Mouse (Mus musculus) embryonic facial prominence, embryonic 10.5 days (tissue): Measurements from ENCODE around the gene Mb21d2. TPM values are rescaled to one million over a fixed set of nuclear protein-coding genes. Genes with fewer than 3 reads are reported as not detected.

Experiments
- DNase-seq: peaks from one replicate; pipeline ENCODE4 v3.0.0-alpha.2; 2017; ENCODE audit warnings: low spot score
- H3K27ac ChIP-seq: fragments of 300-500 bp; sonication (generic); replicated peaks from 2 replicates; pipeline ENCODE4 v1.5.1; 2016; ENCODE audit warnings: mild to moderate bottlenecking
- H3K27me3 ChIP-seq: fragments of 300-500 bp; sonication (generic); replicated peaks from 2 replicates; pipeline ENCODE4 v1.6.1; 2016; ENCODE audit warnings: low read depth, mild to moderate bottlenecking; ENCODE audit not compliant: poor library complexity, severe bottlenecking
- H3K36me3 ChIP-seq: fragments of 300-500 bp; sonication (generic); replicated peaks from 2 replicates; pipeline ENCODE4 v1.6.1; 2016; ENCODE audit warnings: mild to moderate bottlenecking, moderate library complexity
- H3K4me1 ChIP-seq: fragments of 300-500 bp; sonication (generic); 2 replicates; pipeline ENCODE4 v1.6.1; 2016
- H3K4me3 ChIP-seq: fragments of 300-500 bp; sonication (generic); 2 replicates; pipeline ENCODE4 v1.5.1; 2016; ENCODE audit warnings: mild to moderate bottlenecking, moderate library complexity
- H3K9me3 ChIP-seq: fragments of 300-500 bp; sonication (generic); 2 replicates; pipeline ENCODE4 v1.6.1; 2016; ENCODE audit warnings: mild to moderate bottlenecking
- WGBS: fragments of 180-500 bp; shearing (Covaris S2); methylation state at CpG from one replicate; pipeline ENCODE4 v1.1.7; 2016; 5-methylcytosine and 5-hydroxymethylcytosine counted together
- polyA plus RNA-seq: library from polyadenylated mRNA; unstranded; fragments of >200 nt; fragmentation: Nextera tagmentation; extraction: Ambion mirVana; gene quantifications from 2 replicates; pipeline ENCODE4 v1.2.1, GENCODE M21; 2016

The Mb21d2 gene
- polyA plus RNA-seq, 1 experiment from 2014 or later, result 7.3 TPM

DNA sequence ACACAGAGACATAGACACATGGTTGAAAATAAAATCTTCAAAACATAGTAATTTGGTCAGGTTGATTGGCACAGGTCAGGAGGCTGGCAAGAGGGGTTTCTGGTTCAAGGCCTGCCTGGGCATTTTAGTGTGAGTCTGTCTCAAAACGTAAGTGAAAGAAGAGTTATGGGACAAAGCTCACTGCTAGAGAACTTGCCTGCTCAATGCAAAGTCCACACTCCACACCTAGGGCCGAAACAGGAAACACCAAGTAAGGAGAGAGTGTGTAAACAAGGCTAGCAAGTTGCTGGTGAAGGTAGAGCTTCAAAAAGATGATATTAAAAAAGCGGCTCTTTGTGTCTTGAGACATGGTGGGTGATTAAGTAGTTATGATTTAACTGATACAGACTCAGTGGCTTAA lies 84.1 kb downstream of the Mb21d2 start:
- no peak overlapping the region for H3K4me3 ChIP-seq
- H3K27me3 ChIP-seq, result no peaks in the 10 kb centered on the region
- 83% methylated on average over 3 of the region's 3 CpGs for WGBS

DNA sequence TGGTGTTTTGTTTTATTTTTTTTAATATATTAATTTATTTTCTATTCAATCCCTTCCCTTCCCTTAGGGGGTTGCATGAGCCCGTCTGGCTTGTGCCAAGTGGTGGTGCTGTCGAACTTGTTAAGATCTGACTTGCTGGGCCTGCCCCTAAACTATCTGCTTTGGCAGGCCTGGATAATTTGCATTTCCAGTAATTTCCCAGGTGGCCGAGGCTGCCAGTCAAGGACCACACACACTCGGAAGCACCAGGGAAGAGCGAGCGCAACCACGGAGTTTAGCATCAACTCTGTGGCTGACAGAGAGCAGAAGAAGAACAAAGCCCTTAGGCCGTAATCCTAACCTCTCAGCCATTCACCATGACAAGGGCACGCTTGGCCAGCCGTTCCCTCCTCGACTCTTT lies 88.4 kb downstream of the Mb21d2 start:
- Histone ChIP-seq H3K27me3 (no peaks in the 10 kb centered on the region), H3K27ac (no peak overlapping the region), H3K9me3 (no peaks in the 10 kb centered on the region), H3K36me3 (no peaks in the 10 kb centered on the region), H3K4me3 (no peak overlapping the region), H3K4me1 (peaks cover 25% of the 10 kb centered on the region)
- DNase-seq, result peak; percentile 71
- WGBS, result 9% methylated on average over 11 of the region's 11 CpGs

More for the DNA sequence above, 84.1 kb downstream of the Mb21d2 start:
- Histone ChIP-seq H3K9me3 (no peaks in the 10 kb centered on the region), H3K4me1 (peaks cover 21% of the 10 kb centered on the region), H3K27ac (no peak overlapping the region), H3K36me3 (peaks cover 10% of the 10 kb centered on the region)
- no peak for DNase-seq

DNA sequence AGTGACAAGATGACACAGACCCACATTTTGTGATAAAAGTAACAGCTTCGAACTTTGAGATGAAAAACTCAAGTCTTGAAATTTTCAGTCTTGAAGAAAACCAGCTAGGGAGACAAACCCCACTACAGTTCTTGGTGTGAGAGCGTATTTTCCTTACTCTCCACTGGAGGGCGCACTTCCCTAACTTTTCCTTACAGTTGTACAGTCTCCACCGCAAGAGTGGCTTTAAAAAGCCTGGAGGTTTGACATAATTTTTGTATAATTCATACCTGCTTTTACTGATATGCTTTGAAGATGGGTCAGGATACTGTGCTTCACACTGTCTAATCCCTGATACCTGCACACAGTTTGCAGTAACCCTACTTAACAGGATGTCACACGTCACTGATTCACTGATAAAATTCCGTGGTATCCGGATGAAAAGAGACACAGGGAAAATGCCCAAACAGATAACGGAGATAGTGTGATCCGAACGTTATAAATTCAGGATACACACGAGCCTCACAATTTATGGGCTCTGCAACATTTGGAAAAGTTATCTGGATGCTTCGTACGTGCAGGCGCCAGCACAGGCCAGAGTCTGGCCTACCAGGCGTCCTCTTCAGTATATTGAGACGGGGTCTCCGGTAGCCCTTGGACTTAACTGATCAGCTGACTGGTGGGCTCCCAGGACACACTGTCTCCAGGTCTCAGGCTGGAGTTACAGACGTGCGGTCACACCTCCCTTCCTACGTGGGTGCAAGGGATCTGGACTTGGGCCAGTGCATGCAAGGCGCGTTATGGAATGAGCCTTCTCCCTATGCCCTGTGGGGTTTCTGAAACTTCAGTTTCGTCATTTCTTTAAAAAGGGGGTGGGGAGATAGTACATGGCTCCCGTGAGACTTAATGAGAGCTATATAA lies 89.1 kb downstream of the Mb21d2 start:
- no peak overlapping the region for H3K4me3 ChIP-seq
- no peaks in the 10 kb centered on the region for H3K36me3 ChIP-seq
- no peaks in the 10 kb centered on the region for H3K27me3 ChIP-seq
- H3K9me3 ChIP-seq, result no peaks in the 10 kb centered on the region
- WGBS, result 62% methylated on average over 24 of the region's 24 CpGs
- DNase-seq, result peak; percentile 64
- no peak overlapping the region; the same call in 1 of the 2 replicates for H3K27ac ChIP-seq
- peaks cover 27% of the 10 kb centered on the region for H3K4me1 ChIP-seq

DNA sequence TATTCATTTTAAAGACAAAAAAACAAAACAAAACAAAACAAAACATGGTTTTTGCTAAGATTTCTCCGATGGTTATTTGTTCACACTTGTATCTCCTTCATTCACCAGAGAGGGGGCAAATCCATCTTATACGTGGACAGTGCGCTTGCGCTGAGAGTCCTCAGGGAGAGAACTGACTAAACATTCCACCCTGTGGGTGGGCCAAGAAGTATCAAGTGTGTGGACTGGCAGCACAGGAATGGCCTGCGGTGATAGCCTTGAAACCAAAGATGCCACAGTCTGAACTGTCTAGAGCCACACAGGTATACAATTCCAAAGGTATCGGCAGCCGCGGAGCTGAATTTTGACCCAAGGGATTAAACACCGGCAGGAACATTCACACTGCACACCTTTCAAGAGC lies 89.9 kb downstream of the Mb21d2 start:
- DNase-seq, result no peak
- Histone ChIP-seq H3K27me3 (no peaks in the 10 kb centered on the region), H3K4me3 (no peak overlapping the region), H3K9me3 (no peaks in the 10 kb centered on the region), H3K4me1 (peaks cover 27% of the 10 kb centered on the region), H3K36me3 (no peaks in the 10 kb centered on the region), H3K27ac (no peak overlapping the region)
- WGBS, result 80% methylated on average over 9 of the region's 9 CpGs

DNA sequence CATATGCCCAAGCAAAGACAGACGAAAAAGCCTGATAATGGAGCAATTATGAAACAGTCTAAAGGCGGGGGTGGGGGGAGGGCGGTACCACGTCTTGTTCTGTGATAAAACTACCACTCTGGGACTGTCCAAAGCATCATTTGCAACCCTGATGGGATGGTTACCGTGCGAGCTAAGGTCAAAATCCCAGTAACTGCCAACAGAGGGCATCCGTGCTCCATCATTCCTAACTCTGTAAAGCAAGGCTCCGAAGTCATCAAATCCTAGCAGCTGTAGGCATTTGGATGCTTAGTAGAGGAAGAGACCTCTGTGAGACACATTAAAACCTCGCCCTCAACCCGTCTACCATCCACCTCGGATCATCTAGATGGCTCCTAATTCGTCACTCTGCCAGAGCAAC lies 91.5 kb downstream of the Mb21d2 start:
- peak; percentile 60 for DNase-seq
- H3K27me3 ChIP-seq, result no peaks in the 10 kb centered on the region
- peaks cover 27% of the 10 kb centered on the region for H3K4me1 ChIP-seq
- H3K36me3 ChIP-seq, result no peaks in the 10 kb centered on the region
- H3K4me3 ChIP-seq, result no peak overlapping the region
- no peak overlapping the region for H3K27ac ChIP-seq
- H3K9me3 ChIP-seq, result no peaks in the 10 kb centered on the region
- WGBS, result 23% methylated on average over 12 of the region's 12 CpGs

DNA sequence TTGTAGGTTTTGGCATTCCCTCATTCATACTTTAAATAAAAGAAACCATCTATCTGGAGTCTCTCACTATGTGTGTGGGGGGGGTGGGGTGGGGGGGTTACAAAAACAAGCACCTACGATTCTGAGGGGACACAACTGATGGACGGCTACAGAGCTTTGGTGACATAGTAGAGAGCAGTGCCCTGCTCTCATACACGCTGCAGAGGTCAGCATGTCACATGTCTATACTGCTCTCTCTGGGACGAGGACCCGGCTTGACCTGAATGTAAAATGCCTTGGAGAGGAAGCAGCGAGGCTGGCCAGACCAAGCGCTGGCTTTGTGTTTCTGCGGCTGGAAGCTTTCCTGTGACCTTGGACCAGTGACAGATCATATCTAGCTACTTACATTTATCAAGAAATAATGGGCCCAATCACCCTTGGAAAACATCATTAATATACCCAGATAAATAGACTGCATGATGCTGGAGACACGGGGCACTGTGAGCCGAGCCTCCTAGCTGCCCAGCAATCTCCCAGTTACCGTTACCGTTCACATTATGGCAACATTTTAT lies 97.3 kb downstream of the Mb21d2 start:
- WGBS, result 79% methylated on average over 12 of the region's 12 CpGs
- Histone ChIP-seq H3K27me3 (no peaks in the 10 kb centered on the region), H3K9me3 (no peaks in the 10 kb centered on the region), H3K36me3 (peaks cover 18% of the 10 kb centered on the region), H3K4me3 (no peak overlapping the region), H3K27ac (no peak overlapping the region), H3K4me1 (peaks cover 8% of the 10 kb centered on the region; the same call in 1 of the 2 replicates)
- DNase-seq, result no peak

DNA sequence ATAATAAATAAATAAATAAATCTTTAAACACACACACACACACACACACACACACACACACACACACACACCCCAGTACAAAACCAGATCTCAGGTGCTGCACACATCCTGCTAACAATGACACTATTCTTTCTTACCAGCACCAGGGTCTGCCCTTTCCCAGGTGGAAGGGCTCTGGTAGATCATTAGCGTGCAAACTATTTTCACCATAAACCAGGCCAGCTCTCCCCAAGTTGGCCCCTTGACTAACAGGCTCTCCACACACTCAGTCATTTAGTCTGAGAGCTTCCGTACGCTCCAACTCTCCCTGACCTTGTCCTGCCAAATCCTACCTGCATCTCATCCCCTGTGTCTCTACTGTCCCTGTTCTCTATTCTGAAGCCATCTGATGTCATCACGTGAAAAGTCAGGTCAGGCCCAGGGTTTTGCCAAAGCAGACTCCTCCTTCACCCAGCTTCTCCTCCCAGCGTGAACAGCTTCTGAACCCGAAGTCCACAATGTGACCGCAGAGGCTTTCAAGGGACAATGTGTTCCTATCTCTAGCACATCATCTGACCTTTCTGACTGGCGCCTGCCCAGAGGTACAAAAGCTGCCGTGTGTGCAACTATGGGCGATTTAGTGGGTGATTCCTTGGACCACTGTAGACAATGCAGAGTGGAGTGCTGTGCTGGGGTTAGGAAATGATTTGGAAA lies 100.1 kb downstream of the Mb21d2 start:
- peaks cover 36% of the 10 kb centered on the region for H3K36me3 ChIP-seq
- no peak for DNase-seq
- no peaks in the 10 kb centered on the region for H3K9me3 ChIP-seq
- H3K4me3 ChIP-seq, result no peak overlapping the region
- H3K4me1 ChIP-seq, result 0 out of 2 replicates have a peak, but pooled peaks cover 4% of the 10 kb centered on the region
- H3K27me3 ChIP-seq, result no peaks in the 10 kb centered on the region
- H3K27ac ChIP-seq, result no peak overlapping the region
- 94% methylated on average over 10 of the region's 10 CpGs for WGBS

DNA sequence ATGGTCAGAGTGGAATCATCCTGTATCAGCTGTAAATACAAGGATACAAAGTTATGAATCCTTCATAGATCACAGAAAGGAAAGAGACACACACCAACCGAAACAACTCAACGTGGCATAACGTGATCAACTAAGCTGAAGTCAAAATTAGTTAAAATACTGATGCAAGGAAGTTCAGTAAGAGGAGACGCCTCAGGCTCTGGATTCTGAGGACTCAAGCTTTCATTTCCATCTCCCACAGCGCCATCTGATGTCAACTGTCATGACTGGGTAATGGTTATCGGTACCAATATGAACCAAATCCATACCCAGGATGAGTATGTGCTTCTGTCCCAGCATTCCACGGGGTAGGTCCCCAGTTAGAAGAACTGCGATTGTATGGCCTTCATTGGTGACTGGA lies 104.7 kb downstream of the Mb21d2 start:
- Histone ChIP-seq H3K4me1 (no peaks in the 10 kb centered on the region), H3K27ac (no peak overlapping the region), H3K36me3 (peaks cover 36% of the 10 kb centered on the region), H3K27me3 (no peaks in the 10 kb centered on the region), H3K9me3 (no peaks in the 10 kb centered on the region), H3K4me3 (no peak overlapping the region)
- 93% methylated on average over 8 of the region's 8 CpGs for WGBS
- DNase-seq, result no peak

DNA sequence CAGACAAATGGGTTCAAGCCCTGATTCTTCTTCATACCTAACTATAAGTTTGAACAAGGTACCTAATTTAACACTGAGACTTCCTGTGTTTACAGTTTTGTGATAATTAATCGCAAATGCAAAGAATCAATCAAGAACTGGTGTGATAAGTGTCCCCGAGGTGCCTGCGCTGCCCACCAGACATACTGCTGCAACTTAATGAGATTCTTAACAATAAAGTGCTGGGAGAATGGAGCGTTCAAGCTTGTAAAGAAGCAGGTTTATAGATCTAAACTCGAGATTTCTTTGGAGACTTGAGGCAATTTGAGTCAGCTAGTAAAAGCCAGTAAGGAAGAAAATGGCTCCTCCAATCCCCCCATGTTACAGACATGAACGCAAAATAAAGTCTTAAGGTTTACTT lies 107.7 kb downstream of the Mb21d2 start:
- WGBS, result 88% methylated on average over 6 of the region's 6 CpGs
- Histone ChIP-seq H3K9me3 (no peaks in the 10 kb centered on the region), H3K27me3 (no peaks in the 10 kb centered on the region), H3K4me1 (peaks cover 7% of the 10 kb centered on the region), H3K27ac (no peak overlapping the region), H3K36me3 (peaks cover 16% of the 10 kb centered on the region), H3K4me3 (no peak overlapping the region)
- DNase-seq, result no peak

DNA sequence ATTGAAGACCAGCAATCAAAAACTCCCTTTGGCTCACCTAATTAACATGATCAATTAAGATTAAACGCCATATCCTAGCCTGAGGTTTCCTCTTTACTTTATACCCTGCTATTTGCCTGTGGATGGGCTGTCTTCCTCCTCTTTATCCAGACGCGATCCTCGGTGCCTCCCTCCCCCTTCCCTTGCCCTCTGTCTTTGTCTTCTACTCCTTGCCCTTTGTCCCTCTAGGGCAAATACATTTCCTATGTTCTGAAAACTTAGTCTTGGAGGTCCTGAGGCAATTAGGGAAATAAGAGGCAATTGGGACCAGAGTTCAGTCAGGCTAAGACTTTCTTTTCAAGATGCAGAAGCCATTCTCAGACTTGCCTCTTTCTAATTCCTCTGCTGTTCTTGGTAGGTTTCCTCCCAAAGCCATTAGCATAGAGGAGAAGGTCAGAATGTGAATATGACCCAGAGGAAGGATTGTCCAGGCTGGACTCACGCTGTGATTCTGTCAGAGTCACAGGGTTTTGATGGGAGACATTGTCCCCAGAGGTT lies 110.7 kb downstream of the Mb21d2 start:
- no peaks in the 10 kb centered on the region for H3K27me3 ChIP-seq
- H3K27ac ChIP-seq, result no peak overlapping the region
- no peak for DNase-seq
- no peaks in the 10 kb centered on the region for H3K36me3 ChIP-seq
- H3K9me3 ChIP-seq, result no peaks in the 10 kb centered on the region
- 24% methylated on average over 5 of the region's 5 CpGs for WGBS
- H3K4me1 ChIP-seq, result peaks cover 7% of the 10 kb centered on the region
- no peak overlapping the region for H3K4me3 ChIP-seq

DNA sequence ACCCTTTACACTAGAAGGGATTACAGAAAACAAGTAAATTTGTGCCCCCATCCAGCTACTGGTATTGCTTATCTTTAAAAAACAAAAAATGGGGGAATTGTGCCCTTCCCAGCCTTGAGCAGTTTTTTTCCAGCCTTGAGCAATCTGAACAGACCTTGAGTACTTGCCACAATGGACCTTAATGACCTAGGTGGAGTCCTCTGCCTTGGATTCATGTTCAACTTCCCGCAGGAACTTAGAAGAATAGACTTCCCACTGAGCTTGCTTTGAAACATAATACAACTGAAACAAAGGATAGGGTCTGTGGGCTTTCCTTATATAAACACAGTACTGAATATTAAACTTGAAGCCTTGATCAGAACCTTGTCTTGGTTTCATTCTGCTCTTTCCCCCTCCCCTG lies 116.2 kb downstream of the Mb21d2 start:
- 85% methylated on average over 1 of the region's 1 CpGs for WGBS
- no peak overlapping the region for H3K4me3 ChIP-seq
- H3K27me3 ChIP-seq, result no peaks in the 10 kb centered on the region
- H3K36me3 ChIP-seq, result no peaks in the 10 kb centered on the region
- 0 out of 2 replicates have a peak, but pooled peaks cover 8% of the 10 kb centered on the region for H3K9me3 ChIP-seq
- H3K4me1 ChIP-seq, result peaks cover 4% of the 10 kb centered on the region; the same call in 1 of the 2 replicates
- DNase-seq, result no peak
- no peak overlapping the region for H3K27ac ChIP-seq

DNA sequence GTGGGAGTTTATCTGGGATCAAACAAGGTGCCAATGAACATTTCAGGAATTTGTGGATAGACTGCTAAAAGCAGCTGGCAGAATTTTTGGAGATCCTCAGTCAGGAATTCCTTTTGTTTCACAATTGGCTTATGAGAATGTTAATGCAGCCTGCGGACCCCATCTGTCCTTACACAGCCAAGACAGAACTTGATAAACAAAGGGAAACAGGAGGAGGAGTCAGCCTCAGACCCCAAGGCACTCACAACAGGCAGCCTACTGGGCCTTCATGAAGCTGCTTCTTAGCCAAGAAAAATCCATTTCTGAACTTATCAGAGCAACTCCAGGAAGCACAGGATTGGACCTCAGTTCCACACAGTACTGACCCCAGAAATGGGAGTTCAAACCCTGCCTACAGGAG lies 120.4 kb downstream of the Mb21d2 start:
- 38% methylated on average over 1 of the region's 1 CpGs for WGBS
- Histone ChIP-seq H3K9me3 (0 out of 2 replicates have a peak, but pooled peaks cover 8% of the 10 kb centered on the region), H3K27me3 (no peaks in the 10 kb centered on the region), H3K4me3 (no peak overlapping the region), H3K27ac (no peak overlapping the region), H3K36me3 (no peaks in the 10 kb centered on the region), H3K4me1 (peaks cover 4% of the 10 kb centered on the region; the same call in 1 of the 2 replicates)
- no peak for DNase-seq
